Mouse (Mus musculus): ENCODE data around the gene Cd52. TPM values are rescaled to one million over a fixed set of nuclear protein-coding genes. Genes with fewer than 3 reads are reported as not detected.
"Not testable (repeated sequence)": the region's sequence is repeated elsewhere in the genome, so short reads cannot be mapped to it uniquely, and the experiment has no call there.

Gene Cd52
- 1 to 10 TPM; 1.2 to 2.4 TPM for total RNA-seq (2021)
- long read RNA-seq, partial matches to known transcripts, result 0 of 2 reads
- long read RNA-seq, other reads (novel, unspliced or antisense), result 2 of 2 reads

GRCm38 (mm10) chr4:134094923-134095547, at the start of gene Cd52:
TSS of gene Cd52 (minus strand) at chr4:134095082.
- no peak for DNase-seq (ENCODE audit: low spot score in 2 of 2)

GRCm38 (mm10) chr4:134144297-134144696, 49.4 kb upstream of the Cd52 start:
- DNase-seq (ENCODE audit: low spot score in 2 of 2), result not testable (repeated sequence)

GRCm38 (mm10) chr4:134138857-134139256, 44.0 kb upstream of the Cd52 start:
- no peak for DNase-seq (ENCODE audit: low spot score in 2 of 2)

GRCm38 (mm10) chr4:134136280-134136926, 41.5 kb upstream of the Cd52 start:
- no peak for DNase-seq (ENCODE audit: low spot score in 2 of 2)

GRCm38 (mm10) chr4:134132519-134133095, 37.7 kb upstream of the Cd52 start:
- DNase-seq (ENCODE audit: low spot score in 2 of 2), result no peak

GRCm38 (mm10) chr4:134132117-134132516, 37.2 kb upstream of the Cd52 start:
- DNase-seq (ENCODE audit: low spot score in 2 of 2), result no peak

- DNase-seq (ENCODE audit: low spot score in 2 of 2), result no peak
These were observed 34.6 kb upstream of the Cd52 start for GRCm38 (mm10) chr4:134129482-134129881.

- DNase-seq (ENCODE audit: low spot score in 2 of 2), result no peak
These were observed 34.1 kb upstream of the Cd52 start for GRCm38 (mm10) chr4:134128983-134129362.

- peak; percentile 87 to 89 for DNase-seq (ENCODE audit: low spot score in 2 of 2)
These were observed 33.5 kb upstream of the Cd52 start, which contains the start of gene Sh3bgrl3 for GRCm38 (mm10) chr4:134128221-134128982. TSS of gene Sh3bgrl3 (minus strand) at chr4:134128789.

GRCm38 (mm10) chr4:134127793-134128192, 32.9 kb upstream of the Cd52 start:
- no peak for DNase-seq (ENCODE audit: low spot score in 2 of 2)

- DNase-seq (ENCODE audit: low spot score in 2 of 2), result peak in 1 of 2 experiments; percentile 50
These were observed 32.2 kb upstream of the Cd52 start for GRCm38 (mm10) chr4:134127121-134127455.

GRCm38 (mm10) chr4:134126300-134127120, 31.6 kb upstream of the Cd52 start:
- no peak for DNase-seq (ENCODE audit: low spot score in 2 of 2)

GRCm38 (mm10) chr4:134125383-134126060, 30.6 kb upstream of the Cd52 start:
- DNase-seq (ENCODE audit: low spot score in 2 of 2), result no peak

GRCm38 (mm10) chr4:134123680-134124551, 29.0 kb upstream of the Cd52 start:
- peak; percentile 75 to 76 for DNase-seq (ENCODE audit: low spot score in 2 of 2)

GRCm38 (mm10) chr4:134123147-134123546, 28.3 kb upstream of the Cd52 start:
- no peak for DNase-seq (ENCODE audit: low spot score in 2 of 2)

- DNase-seq (ENCODE audit: low spot score in 2 of 2), result no peak
These were observed 27.4 kb upstream of the Cd52 start for GRCm38 (mm10) chr4:134122281-134122680.

GRCm38 (mm10) chr4:134121571-134121970, 26.7 kb upstream of the Cd52 start:
- no peak for DNase-seq (ENCODE audit: low spot score in 2 of 2)

- DNase-seq (ENCODE audit: low spot score in 2 of 2), result no peak
These were observed 26.0 kb upstream of the Cd52 start for GRCm38 (mm10) chr4:134120916-134121315.

GRCm38 (mm10) chr4:134120192-134120805, 25.4 kb upstream of the Cd52 start:
- no peak for DNase-seq (ENCODE audit: low spot score in 2 of 2)

Data from layer of hippocampus, postnatal 10 days (tissue).